Mouse (Mus musculus) ES-E14 (cell line): ENCODE measurements around the gene Gnai2.

Experiments
- CHD2 ChIP-seq: IDR thresholded peaks from 2 replicates; pipeline ENCODE4 v1.6.1; 2014; ENCODE audit warnings: mild to moderate bottlenecking, low read depth, low read length, inconsistent platforms
- HCFC1 ChIP-seq: IDR thresholded peaks from 2 replicates; pipeline ENCODE4 v1.6.1; 2012; ENCODE audit warnings: low read length, inconsistent platforms, borderline replicate concordance; ENCODE audit not compliant: insufficient read depth
- MAFK ChIP-seq: IDR thresholded peaks from 2 replicates; pipeline ENCODE4 v1.6.1; 2014; ENCODE audit warnings: mild to moderate bottlenecking, low read depth, low read length, inconsistent platforms; ENCODE audit not compliant: insufficient read depth
- ZC3H11A ChIP-seq: IDR thresholded peaks from 2 replicates; pipeline ENCODE4 v1.6.1; 2012; ENCODE audit warnings: low read depth, mild to moderate bottlenecking, inconsistent platforms, low read length, borderline replicate concordance
- ZNF384 ChIP-seq: IDR thresholded peaks from 2 replicates; pipeline ENCODE4 v1.6.1; 2012; ENCODE audit warnings: low read depth, low read length, inconsistent platforms

DNA sequence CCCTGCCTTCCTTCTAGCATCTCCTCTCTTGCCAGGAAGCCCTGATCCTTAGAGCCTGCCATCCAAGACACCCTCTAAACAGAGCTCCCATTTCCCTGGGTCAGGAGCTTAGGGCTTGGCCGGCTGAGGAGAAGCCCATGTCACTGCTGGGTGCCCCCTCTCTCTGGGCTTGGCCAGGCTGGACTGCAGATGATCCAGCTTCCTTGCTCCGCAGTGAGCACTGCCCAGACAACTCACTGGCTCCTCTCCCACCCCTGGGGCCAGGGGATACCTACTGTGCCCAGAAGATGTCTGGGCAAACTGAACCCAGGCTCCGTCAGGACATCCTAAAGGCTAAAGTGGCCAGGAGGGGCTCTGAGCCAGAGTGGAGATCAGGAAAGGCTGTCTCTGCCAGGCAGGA lies 24.8 kb upstream of the Gnai2 start:
- TF ChIP-seq ZNF384 (no peak), CHD2 (no peak), ZC3H11A (no peak), MAFK (no peak), HCFC1 (no peak)
